Mouse (Mus musculus) limb, embryonic 10.5 days (tissue): ENCODE data around the gene BC048403. TPM values are rescaled to one million over a fixed set of nuclear protein-coding genes. Genes with fewer than 3 reads are reported as not detected.
"Not testable (repeated sequence)": the region's sequence is repeated elsewhere in the genome, so short reads cannot be mapped to it uniquely, and the experiment has no call there.

Experiments
- DNase-seq: peaks from one replicate; pipeline ENCODE4 v3.0.0-alpha.2; 2017; ENCODE audit warnings: low spot score
- H3K27ac ChIP-seq: fragments of 300-500 bp; sonication (generic); 2 replicates; pipeline ENCODE4 v1.5.1; 2016; ENCODE audit warnings: mild to moderate bottlenecking
- H3K27me3 ChIP-seq: fragments of 300-500 bp; sonication (generic); 2 replicates; pipeline ENCODE4 v1.6.1; 2016; ENCODE audit warnings: low read depth, mild to moderate bottlenecking; ENCODE audit not compliant: poor library complexity, severe bottlenecking
- H3K36me3 ChIP-seq: fragments of 300-500 bp; sonication (generic); 2 replicates; pipeline ENCODE4 v1.6.1; 2016; ENCODE audit warnings: mild to moderate bottlenecking, moderate library complexity
- H3K4me1 ChIP-seq: fragments of 300-500 bp; sonication (generic); 2 replicates; pipeline ENCODE4 v1.6.1; 2016
- H3K4me3 ChIP-seq: fragments of 300-500 bp; sonication (generic); 2 replicates; pipeline ENCODE4 v1.5.1; 2016; ENCODE audit warnings: mild to moderate bottlenecking, moderate library complexity
- H3K9me3 ChIP-seq: fragments of 300-500 bp; sonication (generic); replicated peaks from 2 replicates; pipeline ENCODE4 v1.6.1; 2016; ENCODE audit warnings: mild to moderate bottlenecking
- WGBS: fragments of 180-500 bp; shearing (Covaris S2); methylation state at CpG from one replicate; pipeline ENCODE4 v1.1.7; 2016; 5-methylcytosine and 5-hydroxymethylcytosine counted together
- polyA plus RNA-seq: library from polyadenylated mRNA; unstranded; fragments of >200 nt; fragmentation: Nextera tagmentation; extraction: Ambion mirVana; gene quantifications from 2 replicates; pipeline ENCODE4 v1.2.1, GENCODE M21; 2016

The BC048403 gene
- polyA plus RNA-seq, 1 experiment from 2014 or later = 2.9 TPM

- H3K4me1 ChIP-seq = no peaks in the 10 kb centered on the region
- H3K36me3 ChIP-seq = no peaks in the 10 kb centered on the region
- H3K27ac ChIP-seq = no peak overlapping the region
- no peak for DNase-seq
- H3K9me3 ChIP-seq = no peaks in the 10 kb centered on the region
- no peak overlapping the region for H3K4me3 ChIP-seq
- H3K27me3 ChIP-seq = no peaks in the 10 kb centered on the region
- 82% methylated on average over 13 of the region's 13 CpGs for WGBS
Observed at GRCm38 (mm10) chr10:121764469-121765173, 24.9 kb downstream of the BC048403 start.

- Histone ChIP-seq H3K36me3 (no peaks in the 10 kb centered on the region), H3K27me3 (no peaks in the 10 kb centered on the region), H3K4me1 (no peaks in the 10 kb centered on the region), H3K9me3 (no peaks in the 10 kb centered on the region), H3K4me3 (no peak overlapping the region), H3K27ac (no peak overlapping the region)
- no peak for DNase-seq
- WGBS = 89% methylated on average over 10 of the region's 10 CpGs
Observed at GRCm38 (mm10) chr10:121765174-121766057, 25.7 kb downstream of the BC048403 start.

- not testable (repeated sequence) for DNase-seq, H3K4me1 ChIP-seq, H3K4me3 ChIP-seq, H3K27me3 ChIP-seq, H3K36me3 ChIP-seq, H3K27ac ChIP-seq, H3K9me3 ChIP-seq
- WGBS = 80% methylated on average over 3 of the region's 3 CpGs
Observed at GRCm38 (mm10) chr10:121767295-121767694, 27.6 kb downstream of the BC048403 start.

- H3K4me1 ChIP-seq = no peaks in the 10 kb centered on the region
- DNase-seq = no peak
- WGBS = 95% methylated on average over 5 of the region's 5 CpGs
- H3K27me3 ChIP-seq = no peaks in the 10 kb centered on the region
- H3K9me3 ChIP-seq = no peaks in the 10 kb centered on the region
- H3K27ac ChIP-seq = no peak overlapping the region
- no peak overlapping the region for H3K4me3 ChIP-seq
- no peaks in the 10 kb centered on the region for H3K36me3 ChIP-seq
Observed at GRCm38 (mm10) chr10:121769711-121770110, 30.0 kb downstream of the BC048403 start.

- peak; percentile 55 for DNase-seq
- H3K27me3 ChIP-seq = no peaks in the 10 kb centered on the region
- no peaks in the 10 kb centered on the region for H3K4me1 ChIP-seq
- no peaks in the 10 kb centered on the region for H3K36me3 ChIP-seq
- WGBS = 60% methylated on average over 20 of the region's 20 CpGs
- no peaks in the 10 kb centered on the region for H3K9me3 ChIP-seq
- 0 out of 2 replicates have a peak overlapping the region, but pooled peaks have one; percentile 23 for H3K4me3 ChIP-seq
- no peak overlapping the region for H3K27ac ChIP-seq
Observed at GRCm38 (mm10) chr10:121770624-121771577, 31.2 kb downstream of the BC048403 start.

GRCm38 (mm10) chr10:121773813-121774212, 34.1 kb downstream of the BC048403 start:
- no peaks in the 10 kb centered on the region for H3K4me1 ChIP-seq
- H3K27me3 ChIP-seq = no peaks in the 10 kb centered on the region
- H3K27ac ChIP-seq = no peak overlapping the region
- no peak overlapping the region for H3K4me3 ChIP-seq
- 77% methylated on average over 4 of the region's 4 CpGs for WGBS
- no peaks in the 10 kb centered on the region for H3K36me3 ChIP-seq
- DNase-seq = no peak
- H3K9me3 ChIP-seq = no peaks in the 10 kb centered on the region

- Histone ChIP-seq H3K4me1 (0 out of 2 replicates have a peak, but pooled peaks cover under 1% of the 10 kb centered on the region), H3K9me3 (no peaks in the 10 kb centered on the region), H3K36me3 (no peaks in the 10 kb centered on the region), H3K27me3 (no peaks in the 10 kb centered on the region), H3K4me3 (no peak overlapping the region), H3K27ac (no peak overlapping the region)
- no peak for DNase-seq
- 74% methylated on average over 3 of the region's 3 CpGs for WGBS
Observed at GRCm38 (mm10) chr10:121775990-121776389, 36.3 kb downstream of the BC048403 start.

GRCm38 (mm10) chr10:121781159-121781558, 41.4 kb downstream of the BC048403 start:
- no peak for DNase-seq
- Histone ChIP-seq H3K4me1 (peaks cover 7% of the 10 kb centered on the region; the same call in 1 of the 2 replicates), H3K9me3 (0 out of 2 replicates have a peak, but pooled peaks cover 2% of the 10 kb centered on the region), H3K36me3 (peaks cover 31% of the 10 kb centered on the region), H3K27me3 (no peaks in the 10 kb centered on the region), H3K4me3 (no peak overlapping the region), H3K27ac (no peak overlapping the region)
- 55% methylated on average over 14 of the region's 14 CpGs for WGBS

GRCm38 (mm10) chr10:121788536-121788935, 48.8 kb downstream of the BC048403 start:
- no peaks in the 10 kb centered on the region for H3K27me3 ChIP-seq
- WGBS = 94% methylated on average over 3 of the region's 3 CpGs
- H3K9me3 ChIP-seq = 0 out of 2 replicates have a peak, but pooled peaks cover 2% of the 10 kb centered on the region
- no peak overlapping the region for H3K4me3 ChIP-seq
- DNase-seq = no peak
- peaks cover 3% of the 10 kb centered on the region; the same call in 1 of the 2 replicates for H3K4me1 ChIP-seq
- peaks cover 27% of the 10 kb centered on the region for H3K36me3 ChIP-seq
- H3K27ac ChIP-seq = no peak overlapping the region

- Histone ChIP-seq H3K36me3 (peaks cover 11% of the 10 kb centered on the region), H3K27ac (no peak overlapping the region), H3K9me3 (0 out of 2 replicates have a peak, but pooled peaks cover 2% of the 10 kb centered on the region), H3K27me3 (no peaks in the 10 kb centered on the region), H3K4me3 (no peak overlapping the region), H3K4me1 (no peaks in the 10 kb centered on the region)
- 78% methylated on average over 6 of the region's 6 CpGs for WGBS
- DNase-seq = no peak
Observed at GRCm38 (mm10) chr10:121790078-121790477, 50.3 kb downstream of the BC048403 start.

- H3K27me3 ChIP-seq = no peaks in the 10 kb centered on the region
- H3K9me3 ChIP-seq = no peaks in the 10 kb centered on the region
- peaks cover 8% of the 10 kb centered on the region; the same call in 1 of the 2 replicates for H3K36me3 ChIP-seq
- no peak overlapping the region for H3K4me3 ChIP-seq
- peaks cover 10% of the 10 kb centered on the region for H3K4me1 ChIP-seq
- 95% methylated on average over 17 of the region's 17 CpGs for WGBS
- no peak overlapping the region for H3K27ac ChIP-seq
- peak; percentile 28 for DNase-seq
Observed at GRCm38 (mm10) chr10:121792661-121793060, 52.9 kb downstream of the BC048403 start.

- Histone ChIP-seq H3K9me3 (no peaks in the 10 kb centered on the region), H3K4me1 (peaks cover 10% of the 10 kb centered on the region), H3K4me3 (no peak overlapping the region), H3K36me3 (peaks cover 8% of the 10 kb centered on the region; the same call in 1 of the 2 replicates), H3K27ac (no peak overlapping the region), H3K27me3 (no peaks in the 10 kb centered on the region)
- DNase-seq = no peak
- 93% methylated on average over 12 of the region's 12 CpGs for WGBS
Observed at GRCm38 (mm10) chr10:121794486-121794885, 54.7 kb downstream of the BC048403 start.
